Mouse (Mus musculus) lung, adult 2 months (tissue): ENCODE data around the gene Trmt13.

Source experiments
- CTCF ChIP-seq: fragments of 200-500 bp; IDR thresholded peaks from 2 replicates; pipeline ENCODE4 v1.5.1; 2011; ENCODE audit warnings: mild to moderate bottlenecking, low read length, control low read depth; ENCODE audit not compliant: insufficient read depth
- POLR2A ChIP-seq: fragments of 200-500 bp; IDR thresholded peaks from 2 replicates; pipeline ENCODE4 v1.6.1; 2011; ENCODE audit warnings: low read depth, mild to moderate bottlenecking, control low read depth, low read length, borderline replicate concordance; ENCODE audit errors: extremely low read depth

GRCm38 (mm10) chr3:116601005-116601404 is 13.4 kb downstream of the Trmt13 start:
- TF ChIP-seq POLR2A (no peak), CTCF (no peak)
